Mouse (Mus musculus) embryonic facial prominence, embryonic 12.5 days (tissue): Measurements from ENCODE around the gene Kxd1. TPM values are rescaled to one million over a fixed set of nuclear protein-coding genes. Genes with fewer than 3 reads are reported as not detected.

ENCODE experiments used
- ATAC-seq: fragments of 200-750 bp; cut with Nextera tagmentation; 2 replicates; pipeline ENCODE4 v1.8.0; 2017; ENCODE audit not compliant: insufficient number of reproducible peaks, insufficient read depth, low FRiP score, low TSS enrichment
- H3K27ac ChIP-seq: fragments of 300-500 bp; sonication (generic); 2 replicates; pipeline ENCODE4 v1.5.1; 2016; ENCODE audit warnings: mild to moderate bottlenecking
- H3K27me3 ChIP-seq: fragments of 300-500 bp; sonication (generic); 2 replicates; pipeline ENCODE4 v1.6.1; 2016; ENCODE audit warnings: mild to moderate bottlenecking, moderate library complexity
- H3K36me3 ChIP-seq: fragments of 300-500 bp; sonication (generic); 2 replicates; pipeline ENCODE4 v1.6.1; 2016; ENCODE audit warnings: mild to moderate bottlenecking
- H3K4me1 ChIP-seq: fragments of 300-500 bp; sonication (generic); 2 replicates; pipeline ENCODE4 v1.6.1; 2016
- H3K4me2 ChIP-seq: fragments of 300-500 bp; sonication (generic); replicated peaks from 2 replicates; pipeline ENCODE4 v1.6.1; 2016; ENCODE audit warnings: mild to moderate bottlenecking, moderate library complexity
- H3K4me3 ChIP-seq: fragments of 300-500 bp; sonication (generic); 2 replicates; pipeline ENCODE4 v1.5.1; 2016; ENCODE audit warnings: mild to moderate bottlenecking
- H3K9ac ChIP-seq: fragments of 300-500 bp; sonication (generic); 2 replicates; pipeline ENCODE4 v1.6.1; 2016; ENCODE audit warnings: mild to moderate bottlenecking, moderate library complexity
- H3K9me3 ChIP-seq: fragments of 300-500 bp; sonication (generic); 2 replicates; pipeline ENCODE4 v1.6.1; 2016; ENCODE audit warnings: mild to moderate bottlenecking, moderate library complexity
- WGBS: fragments of 180-500 bp; shearing (Covaris S2); methylation state at CpG from one replicate; pipeline ENCODE4 v1.1.7; 2016; 5-methylcytosine and 5-hydroxymethylcytosine counted together
- polyA plus RNA-seq: library from polyadenylated mRNA; unstranded; fragments of >200 nt; fragmentation: Nextera tagmentation; extraction: Ambion mirVana; gene quantifications from 2 replicates; pipeline ENCODE4 v1.2.1, GENCODE M21; 2016

Gene Kxd1
- polyA plus RNA-seq, 1 experiment from 2014 or later = 54.7 TPM

- H3K27ac ChIP-seq = no peak overlapping the region
- H3K4me1 ChIP-seq = peaks cover 63% of the 10 kb centered on the region
- 0 out of 2 replicates have a peak, but pooled peaks cover 6% of the 10 kb centered on the region for H3K36me3 ChIP-seq
- no peaks in the 10 kb centered on the region for H3K9me3 ChIP-seq
- H3K4me2 ChIP-seq = no peak overlapping the region
- no peak for ATAC-seq
- H3K4me3 ChIP-seq = no peak overlapping the region
- WGBS = 16% methylated on average over 23 of the region's 23 CpGs
- peaks cover 52% of the 10 kb centered on the region for H3K27me3 ChIP-seq
- no peak overlapping the region for H3K9ac ChIP-seq
Measured at GRCm38 (mm10) chr8:70501820-70502529, 25.8 kb downstream of the Kxd1 start.

GRCm38 (mm10) chr8:70500386-70501301 is 27.1 kb downstream of the Kxd1 start:
- Histone ChIP-seq H3K4me1 (peaks cover 63% of the 10 kb centered on the region), H3K9me3 (no peaks in the 10 kb centered on the region), H3K9ac (no peak overlapping the region), H3K4me2 (peak overlapping the region; percentile 35; the same call in 1 of the 2 replicates), H3K27me3 (peaks cover 65% of the 10 kb centered on the region), H3K27ac (no peak overlapping the region), H3K36me3 (0 out of 2 replicates have a peak, but pooled peaks cover 4% of the 10 kb centered on the region), H3K4me3 (peak overlapping the region; percentile 17; the same call in 1 of the 2 replicates)
- no peak for ATAC-seq
- WGBS = 11% methylated on average over 39 of the region's 39 CpGs

- Histone ChIP-seq H3K4me2 (peak overlapping the region; percentile 86), H3K27ac (no peak overlapping the region), H3K9me3 (no peaks in the 10 kb centered on the region), H3K4me3 (peak overlapping the region; percentile 57), H3K36me3 (no peaks in the 10 kb centered on the region), H3K9ac (peak overlapping the region; percentile 51), H3K27me3 (peaks cover 91% of the 10 kb centered on the region), H3K4me1 (peaks cover 72% of the 10 kb centered on the region)
- no peak for ATAC-seq
- 9% methylated on average over 12 of the region's 12 CpGs for WGBS
Measured at GRCm38 (mm10) chr8:70495771-70496062, 32.0 kb downstream of the Kxd1 start.

GRCm38 (mm10) chr8:70495001-70495770 is 32.6 kb downstream of the Kxd1 start:
- Histone ChIP-seq H3K27me3 (peaks cover 91% of the 10 kb centered on the region), H3K4me2 (peak overlapping the region; percentile 86)

GRCm38 (mm10) chr8:70494416-70494945 is 33.3 kb downstream of the Kxd1 start:
- WGBS = 1% methylated on average over 28 of the region's 28 CpGs
- Histone ChIP-seq H3K9ac (peak overlapping the region; percentile 73; the same call in 1 of the 2 replicates), H3K4me1 (peaks cover 72% of the 10 kb centered on the region), H3K36me3 (no peaks in the 10 kb centered on the region), H3K9me3 (no peaks in the 10 kb centered on the region), H3K27ac (0 out of 2 replicates have a peak overlapping the region, but pooled peaks have one; percentile 36), H3K27me3 (peaks cover 91% of the 10 kb centered on the region), H3K4me3 (peak overlapping the region; percentile 57), H3K4me2 (peak overlapping the region; percentile 86)
- ATAC-seq = no peak

More at GRCm38 (mm10) chr8:70495001-70495770, 32.6 kb downstream of the Kxd1 start:
- 3% methylated on average over 21 of the region's 21 CpGs for WGBS
- ATAC-seq = no peak
- H3K36me3 ChIP-seq = no peaks in the 10 kb centered on the region
- H3K9me3 ChIP-seq = no peaks in the 10 kb centered on the region
- H3K4me3 ChIP-seq = peak overlapping the region; percentile 57
- no peak overlapping the region for H3K27ac ChIP-seq
- peaks cover 72% of the 10 kb centered on the region for H3K4me1 ChIP-seq
- H3K9ac ChIP-seq = peak overlapping the region; percentile 51

- 1% methylated on average over 47 of the region's 47 CpGs for WGBS
- H3K4me1 ChIP-seq = peaks cover 72% of the 10 kb centered on the region
- no peak for ATAC-seq
- no peaks in the 10 kb centered on the region for H3K9me3 ChIP-seq
- no peaks in the 10 kb centered on the region for H3K36me3 ChIP-seq
- H3K4me3 ChIP-seq = peak overlapping the region; percentile 57
- H3K27ac ChIP-seq = peak overlapping the region; percentile 36; the same call in 1 of the 2 replicates
- H3K27me3 ChIP-seq = peaks cover 93% of the 10 kb centered on the region
- H3K9ac ChIP-seq = peak overlapping the region; percentile 73
- peak overlapping the region; percentile 86 for H3K4me2 ChIP-seq
Measured at GRCm38 (mm10) chr8:70493692-70494415, 33.9 kb downstream of the Kxd1 start.

- under 1% methylated on average over 65 of the region's 93 CpGs for WGBS
- Histone ChIP-seq H3K36me3 (no peaks in the 10 kb centered on the region), H3K27ac (peak within 1 kb of the TSS; percentile 50; the same call in 1 of the 2 replicates), H3K4me3 (peak within 1 kb of the TSS; percentile 57), H3K27me3 (peaks cover 93% of the 10 kb centered on the region), H3K4me1 (peaks cover 79% of the 10 kb centered on the region), H3K9ac (peak within 1 kb of the TSS; percentile 73), H3K4me2 (peak within 1 kb of the TSS; percentile 86), H3K9me3 (no peaks in the 10 kb centered on the region)
- no peak for ATAC-seq
Measured at GRCm38 (mm10) chr8:70492664-70493640, 34.8 kb downstream of the Kxd1 start, which contains the start of gene Crlf1. Gene Crlf1 (plus strand): TSS chr8:70493158.

- no peaks in the 10 kb centered on the region for H3K9me3 ChIP-seq
- H3K4me2 ChIP-seq = peak overlapping the region; percentile 86; the same call in 1 of the 2 replicates
- peak overlapping the region; percentile 63 for H3K27ac ChIP-seq
- H3K9ac ChIP-seq = peak overlapping the region; percentile 28
- ATAC-seq = no peak
- 0 out of 2 replicates have a peak overlapping the region, but pooled peaks have one; percentile 10 for H3K4me3 ChIP-seq
- H3K4me1 ChIP-seq = peaks cover 91% of the 10 kb centered on the region
- 2% methylated on average over 20 of the region's 20 CpGs for WGBS
- no peaks in the 10 kb centered on the region for H3K36me3 ChIP-seq
- peaks cover 96% of the 10 kb centered on the region for H3K27me3 ChIP-seq
Measured at GRCm38 (mm10) chr8:70490880-70491495, 36.8 kb downstream of the Kxd1 start.

- Histone ChIP-seq H3K4me3 (0 out of 2 replicates have a peak overlapping the region, but pooled peaks have one; percentile 10), H3K9ac (peak overlapping the region; percentile 20; the same call in 1 of the 2 replicates), H3K4me2 (peak overlapping the region; percentile 86; the same call in 1 of the 2 replicates), H3K27ac (peak overlapping the region; percentile 63), H3K36me3 (no peaks in the 10 kb centered on the region), H3K4me1 (peaks cover 85% of the 10 kb centered on the region), H3K9me3 (no peaks in the 10 kb centered on the region), H3K27me3 (peaks cover 96% of the 10 kb centered on the region)
- ATAC-seq = no peak
- 10% methylated on average over 10 of the region's 10 CpGs for WGBS
Measured at GRCm38 (mm10) chr8:70490061-70490879, 37.5 kb downstream of the Kxd1 start.
